Mouse (Mus musculus): ENCODE measurements at regions not wholly inside any gene's neighbourhood (a gene's known extent, or its start where the extent isn't known, plus 50 kb on each side); places are given as distances from the start of the nearest gene placed in this dataset. TPM values are rescaled to one million over a fixed set of nuclear protein-coding genes. Genes with fewer than 3 reads are reported as not detected.

Small RNAs in the stretch of these regions (microRNA-seq; reads per million reads assigned to microRNA genes)
- not detected for gene Gm22194

Measured in neural tube, embryonic 13.5 days (tissue).